Mouse (Mus musculus): ENCODE data around the gene Slc32a1.

The Slc32a1 gene

GRCm38 (mm10) chr2:158665098-158665497, 54.5 kb downstream of the Slc32a1 start, which contains the start of gene Ppp1r16b:
Gene Ppp1r16b, plus strand, starts transcription at chr2:158665398.
- DNase-seq (ENCODE audit: low spot score in 2 of 2) = no peak
